Mouse (Mus musculus): ENCODE results near the gene Cdc73. TPM values are rescaled to one million over a fixed set of nuclear protein-coding genes. Genes with fewer than 3 reads are reported as not detected.
"Not testable (repeated sequence)": the region's sequence is repeated elsewhere in the genome, so short reads cannot be mapped to it uniquely, and the experiment has no call there.

Cdc73 gene
- total RNA-seq, 2 experiments from 2014 or later = 50.4 to 58.1 TPM

- DNase-seq = peak; percentile 85
- intact Hi-C loops (cut with DNase I) = no loop called here
Measured at GRCm38 (mm10) chr1:143681108-143681507, 21.6 kb downstream of the Cdc73 start.

GRCm38 (mm10) chr1:143675734-143676361 is 26.8 kb downstream of the Cdc73 start:
- no peak for DNase-seq
- intact Hi-C loops (cut with DNase I) = no loop called here

- DNase-seq; intact Hi-C loops (cut with DNase I): not testable (repeated sequence)
Measured at GRCm38 (mm10) chr1:143664786-143665185, 37.9 kb downstream of the Cdc73 start.

- intact Hi-C loops (cut with DNase I) = no loop called here
- DNase-seq = no peak
Measured at GRCm38 (mm10) chr1:143663197-143663596, 39.5 kb downstream of the Cdc73 start.

- no peak for DNase-seq
- intact Hi-C loops (cut with DNase I) = no loop called here
Measured at GRCm38 (mm10) chr1:143653646-143654045, 49.0 kb downstream of the Cdc73 start.

GRCm38 (mm10) chr1:143650317-143650716 is 52.4 kb downstream of the Cdc73 start:
- intact Hi-C loops (cut with DNase I) = no loop called here
- no peak for DNase-seq

GRCm38 (mm10) chr1:143646219-143646618 is 56.5 kb downstream of the Cdc73 start:
- intact Hi-C loops (cut with DNase I) = no loop called here
- peak; percentile 35 for DNase-seq

GRCm38 (mm10) chr1:143645386-143645785 is 57.3 kb downstream of the Cdc73 start:
- peak; percentile 78 for DNase-seq
- intact Hi-C loops (cut with DNase I) = no loop called here

GRCm38 (mm10) chr1:143644221-143644620 is 58.5 kb downstream of the Cdc73 start:
- intact Hi-C loops (cut with DNase I) = no loop called here
- no peak for DNase-seq

GRCm38 (mm10) chr1:143640650-143641407 is 61.9 kb downstream of the Cdc73 start, which contains the start of gene B3galt2:
TSS of gene B3galt2 (plus strand) at chr1:143640664.
- DNase-seq = peak; percentile 70
- intact Hi-C loops (cut with DNase I) = no loop called here

GRCm38 (mm10) chr1:143632854-143633587 is 69.7 kb downstream of the Cdc73 start:
- DNase-seq = no peak
- intact Hi-C loops (cut with DNase I) = no loop called here

- no peak for DNase-seq
- intact Hi-C loops (cut with DNase I) = no loop called here
Measured at GRCm38 (mm10) chr1:143632361-143632760, 70.3 kb downstream of the Cdc73 start.

- no peak for DNase-seq
- intact Hi-C loops (cut with DNase I) = no loop called here
Measured at GRCm38 (mm10) chr1:143631337-143631736, 71.4 kb downstream of the Cdc73 start.

- DNase-seq = no peak
- intact Hi-C loops (cut with DNase I) = no loop called here
Measured at GRCm38 (mm10) chr1:143622634-143623033, 80.1 kb downstream of the Cdc73 start.

GRCm38 (mm10) chr1:143621930-143622329 is 80.8 kb downstream of the Cdc73 start:
- intact Hi-C loops (cut with DNase I) = no loop called here
- no peak for DNase-seq

- intact Hi-C loops (cut with DNase I) = no loop called here
- DNase-seq = no peak
Measured at GRCm38 (mm10) chr1:143619760-143620159, 82.9 kb downstream of the Cdc73 start.

- intact Hi-C loops (cut with DNase I) = no loop called here
- DNase-seq = no peak
Measured at GRCm38 (mm10) chr1:143612901-143613300, 89.8 kb downstream of the Cdc73 start.

GRCm38 (mm10) chr1:143608911-143609310 is 93.8 kb downstream of the Cdc73 start:
- intact Hi-C loops (cut with DNase I) = no loop called here
- no peak for DNase-seq

- intact Hi-C loops (cut with DNase I) = no loop called here
- no peak for DNase-seq
Measured at GRCm38 (mm10) chr1:143596864-143597263, 105.8 kb downstream of the Cdc73 start.

GRCm38 (mm10) chr1:143576824-143577543 is 125.7 kb downstream of the Cdc73 start:
- DNase-seq = no peak
- intact Hi-C loops (cut with DNase I) = no loop called here

GRCm38 (mm10) chr1:143558235-143558634 is 144.5 kb downstream of the Cdc73 start:
- intact Hi-C loops (cut with DNase I) = no loop called here
- DNase-seq = peak; percentile 39

Measured in left cerebral cortex, postnatal 4 days (tissue).